Mouse (Mus musculus): ENCODE results near the gene Dbi.

- TF ChIP-seq CTCF (IDR thresholded peaks at IDR 0.05; ENCODE audit: borderline replicate concordance, control insufficient read depth, extremely low read depth, insufficient read depth, low read length, poor library complexity) = no peak
- no peak for TF ChIP-seq POLR2A (IDR thresholded peaks at IDR 0.05; ENCODE audit: control insufficient read depth, extremely low read depth, insufficient read depth, low read length, poor library complexity)
Observed at GRCm38 (mm10) chr1:120069120-120069519, 51.8 kb downstream of the Dbi start.

All from thymus, adult 2 months (tissue).